Mouse (Mus musculus): ENCODE data around the gene Rho.

The Rho gene

DNA sequence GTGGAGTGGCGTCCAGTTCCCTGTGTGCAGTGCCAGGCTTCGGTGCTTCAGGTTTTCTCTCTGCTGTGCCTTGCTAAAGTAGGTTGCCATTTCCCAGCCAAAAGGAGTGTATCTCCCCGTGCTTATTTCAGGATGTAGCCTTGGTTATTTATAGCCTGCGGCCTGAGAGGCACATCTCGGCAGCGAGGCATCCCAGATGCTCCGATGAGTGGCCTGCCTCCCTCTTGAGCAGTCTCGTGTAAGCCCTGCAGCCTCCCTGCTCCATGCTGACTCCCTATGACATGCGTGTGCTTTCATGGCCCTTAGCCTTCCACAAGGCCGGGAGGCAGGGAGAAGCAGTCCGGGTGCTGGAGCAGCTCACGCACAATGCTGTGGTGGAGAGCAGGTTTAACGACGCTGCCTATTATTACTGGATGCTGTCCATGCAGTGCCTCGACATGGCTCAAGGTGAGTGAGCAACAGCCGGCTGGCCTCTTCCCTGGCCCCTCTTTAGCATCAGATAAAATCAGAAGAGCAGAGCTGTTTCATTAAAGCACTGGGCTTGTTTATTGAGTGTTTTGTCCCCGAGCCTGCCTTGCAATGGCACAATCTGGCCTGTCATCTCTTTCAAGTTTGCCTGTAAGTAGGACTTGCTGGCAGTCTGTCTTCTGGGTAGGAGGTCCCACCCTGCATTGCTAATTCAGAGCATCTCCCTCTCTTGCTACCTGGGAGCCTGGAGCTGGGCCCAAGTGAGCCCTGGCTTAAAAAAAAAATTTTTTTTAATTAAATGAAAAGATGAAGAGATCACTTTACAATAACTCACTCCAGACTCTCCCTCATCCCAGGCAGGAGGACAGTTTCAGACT is 15.7 kb upstream of the Rho start:
- DNase-seq, result no peak

DNA sequence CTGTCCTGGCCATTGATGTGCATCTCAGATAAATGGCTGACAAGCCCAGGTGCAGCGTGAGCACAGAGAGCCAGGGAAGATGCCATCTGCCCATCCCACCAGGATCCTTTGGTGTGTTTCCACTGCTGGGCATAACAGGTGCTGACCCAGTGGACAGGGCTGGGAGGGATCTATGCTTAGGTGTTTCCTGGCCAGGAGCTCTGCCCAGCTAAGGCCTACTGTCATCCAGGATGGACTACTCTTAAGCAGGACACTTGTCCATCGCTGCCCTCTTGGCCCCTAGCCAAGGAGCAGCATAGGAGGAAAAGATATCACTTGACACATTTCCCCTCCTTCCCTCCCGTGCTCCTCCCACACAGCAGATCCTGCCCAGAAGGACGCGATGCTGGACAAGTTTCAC is 14.9 kb upstream of the Rho start:
- DNase-seq, result no peak

DNA sequence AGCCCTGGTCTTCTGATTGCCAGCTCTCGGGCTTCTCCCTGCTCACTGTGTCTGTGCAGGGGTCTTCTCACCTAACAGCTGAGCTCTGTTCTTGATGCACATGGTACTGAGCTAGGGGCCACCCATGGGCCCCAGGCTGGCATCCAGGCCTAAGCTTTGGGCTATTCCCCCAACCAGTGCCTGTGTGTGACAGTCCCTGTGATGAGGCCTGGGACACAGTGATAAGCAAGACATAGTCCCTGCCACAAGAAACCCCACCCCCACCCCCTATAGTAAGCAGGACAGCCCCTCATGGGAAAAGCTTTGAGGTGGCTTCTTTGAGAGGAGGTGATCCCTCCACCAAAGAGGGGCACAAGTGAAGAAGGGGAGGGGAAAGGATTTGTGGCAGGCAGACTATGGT is 12.9 kb upstream of the Rho start:
- DNase-seq, result no peak

DNA sequence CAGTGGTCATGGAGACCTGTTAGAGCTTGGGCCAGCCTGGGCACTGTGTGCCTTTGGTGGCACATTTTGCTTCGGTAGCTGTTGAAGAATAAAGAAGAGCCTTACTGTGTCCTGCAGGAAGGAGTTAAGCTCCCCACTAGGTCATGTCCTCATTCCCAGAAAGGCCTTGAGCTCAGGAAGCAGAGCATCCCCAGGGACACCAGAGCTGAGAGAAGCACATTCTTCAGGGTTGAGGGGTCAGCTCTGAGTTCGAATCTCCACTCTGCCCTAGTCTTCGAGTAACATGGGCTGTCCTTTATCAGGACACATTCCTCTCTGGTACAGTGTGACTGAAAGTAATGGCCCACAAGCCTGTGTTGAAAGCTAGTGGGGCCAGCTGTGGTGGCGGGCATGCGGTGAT is 11.7 kb upstream of the Rho start:
- DNase-seq, result no peak

DNA sequence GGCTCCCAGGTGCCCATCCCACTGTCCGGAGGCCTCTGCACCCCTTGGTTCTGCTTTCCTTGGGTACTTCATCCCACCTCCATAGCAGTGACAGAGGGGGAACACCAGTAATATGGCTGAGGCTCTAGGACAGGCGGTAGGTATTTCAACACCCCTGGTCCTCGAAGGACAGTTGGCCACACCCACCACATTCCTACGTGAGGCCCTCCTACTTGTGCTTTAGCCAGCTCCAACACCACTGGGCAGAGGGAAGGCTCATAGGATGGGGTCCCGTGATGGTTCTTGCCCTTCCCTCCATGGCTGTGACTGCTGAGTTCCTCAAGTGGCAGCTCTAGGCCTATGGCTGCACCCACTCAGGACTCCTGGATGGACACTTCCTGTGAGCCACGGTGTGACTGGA is 6.7 kb upstream of the Rho start:
- no peak for DNase-seq

DNA sequence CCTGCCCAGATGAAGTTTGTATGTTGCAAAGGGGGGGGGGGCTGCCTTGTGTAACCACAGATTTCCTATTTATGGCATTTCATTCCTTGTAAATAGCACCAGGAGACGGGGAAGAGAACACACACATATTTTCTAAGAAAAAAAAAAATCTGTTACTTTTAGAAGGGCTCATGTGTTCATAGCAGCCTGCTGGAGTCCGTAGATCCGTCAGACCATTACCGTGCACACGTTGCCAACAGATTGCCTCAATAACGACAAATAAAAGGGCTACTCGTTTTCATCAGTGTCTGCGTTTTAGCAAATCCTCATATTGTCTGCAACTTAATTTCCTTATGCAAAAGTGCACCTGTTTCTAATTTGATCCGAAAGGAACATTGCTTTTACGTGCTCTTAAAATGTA is 5.1 kb upstream of the Rho start:
- DNase-seq, result no peak

DNA sequence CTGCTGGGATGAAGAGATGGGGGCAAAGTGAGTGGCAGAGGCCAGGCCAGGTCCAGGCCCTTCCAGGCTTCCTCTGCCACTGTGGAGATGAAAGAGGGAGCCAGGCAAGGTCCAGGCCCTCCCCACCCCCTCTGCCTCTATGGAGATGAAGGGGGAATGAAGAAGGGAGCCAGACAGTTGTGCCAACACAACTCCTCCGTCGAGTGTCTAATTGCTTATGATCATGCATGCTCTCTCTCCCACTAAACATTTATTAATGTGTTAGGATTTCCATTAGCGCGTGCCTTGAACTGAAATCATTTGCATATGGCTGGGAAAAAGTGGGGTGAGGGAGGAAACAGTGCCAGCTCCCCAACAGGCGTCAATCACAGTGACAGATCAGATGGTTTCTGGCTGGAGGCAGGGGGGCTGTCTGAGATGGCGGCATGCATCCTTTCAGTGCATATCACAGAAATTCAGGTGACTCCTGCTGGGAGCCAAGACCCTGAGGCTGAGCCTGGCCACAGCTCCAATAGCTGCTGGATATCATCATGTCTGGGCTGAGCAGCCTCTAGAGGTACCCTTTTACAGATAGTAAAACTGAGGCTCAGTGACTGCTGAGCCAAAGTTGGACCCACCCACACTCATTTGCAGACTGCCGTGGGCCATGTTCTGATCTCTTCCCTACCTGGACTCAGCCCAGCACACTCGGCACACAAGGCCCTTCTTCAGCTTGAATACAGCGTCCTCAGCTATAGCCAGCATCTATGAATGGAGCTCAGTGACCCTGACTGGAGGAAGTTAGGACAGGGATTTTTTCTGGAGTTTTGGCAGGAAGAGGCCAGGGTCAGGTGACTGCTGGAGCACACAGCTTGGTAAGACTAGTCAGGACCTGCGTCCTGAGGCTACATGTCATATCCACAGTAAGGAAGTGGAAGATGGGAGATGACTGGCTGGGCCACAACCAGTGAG is 4.0 kb upstream of the Rho start:
- no peak for DNase-seq

DNA sequence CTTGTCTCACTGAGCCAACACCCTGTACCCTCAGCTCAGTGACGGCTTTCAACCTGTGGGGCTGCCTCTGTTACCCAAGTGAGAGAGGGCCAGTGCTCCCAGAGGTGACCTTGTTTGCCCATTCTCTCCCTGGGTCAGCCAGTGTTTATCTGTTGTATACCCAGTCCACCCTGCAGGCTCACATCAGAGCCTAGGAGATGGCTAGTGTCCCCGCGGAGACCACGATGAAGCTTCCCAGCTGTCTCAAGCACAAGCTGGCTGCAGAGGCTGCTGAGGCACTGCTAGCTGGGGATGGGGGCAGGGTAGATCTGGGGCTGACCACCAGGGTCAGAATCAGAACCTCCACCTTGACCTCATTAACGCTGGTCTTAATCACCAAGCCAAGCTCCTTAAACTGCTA is 1.5 kb upstream of the Rho start:
- no peak for DNase-seq

DNA sequence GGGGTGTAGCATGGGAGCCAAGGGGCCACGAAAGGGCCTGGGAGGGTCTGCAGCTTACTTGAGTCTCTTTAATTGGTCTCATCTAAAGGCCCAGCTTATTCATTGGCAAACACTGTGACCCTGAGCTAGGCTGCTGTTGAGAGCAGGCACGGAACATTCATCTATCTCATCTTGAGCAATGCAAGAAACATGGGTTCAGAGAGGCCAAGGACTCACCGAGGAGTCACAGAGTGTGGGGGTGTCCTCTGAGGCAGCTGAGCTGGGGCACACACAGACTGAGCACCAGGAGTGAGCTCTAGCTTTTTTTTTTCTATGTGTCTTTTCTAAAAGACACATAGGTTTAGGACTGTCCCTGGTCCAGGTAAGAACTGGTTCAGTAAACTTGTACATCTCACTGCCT is 843 bp downstream of the Rho start:
- DNase-seq, result no peak

DNA sequence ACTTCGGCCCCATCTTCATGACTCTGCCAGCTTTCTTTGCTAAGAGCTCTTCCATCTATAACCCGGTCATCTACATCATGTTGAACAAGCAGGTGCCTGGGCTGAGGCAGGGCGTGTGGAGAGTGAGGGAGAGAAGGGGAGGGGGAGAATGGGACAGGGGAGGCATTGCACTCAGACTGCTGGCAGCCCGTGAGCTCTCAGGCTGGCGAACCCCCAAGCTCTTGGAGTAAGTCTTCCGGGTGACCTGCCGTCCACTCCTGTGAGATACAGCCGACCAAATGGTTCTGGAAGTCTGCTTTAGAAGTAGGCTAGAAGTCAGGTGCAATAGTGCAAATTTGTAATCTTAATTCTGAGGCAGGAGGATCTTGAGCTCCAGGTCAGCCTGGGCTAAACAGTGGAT is 4.0 kb downstream of the Rho start:
- DNase-seq, result no peak

DNA sequence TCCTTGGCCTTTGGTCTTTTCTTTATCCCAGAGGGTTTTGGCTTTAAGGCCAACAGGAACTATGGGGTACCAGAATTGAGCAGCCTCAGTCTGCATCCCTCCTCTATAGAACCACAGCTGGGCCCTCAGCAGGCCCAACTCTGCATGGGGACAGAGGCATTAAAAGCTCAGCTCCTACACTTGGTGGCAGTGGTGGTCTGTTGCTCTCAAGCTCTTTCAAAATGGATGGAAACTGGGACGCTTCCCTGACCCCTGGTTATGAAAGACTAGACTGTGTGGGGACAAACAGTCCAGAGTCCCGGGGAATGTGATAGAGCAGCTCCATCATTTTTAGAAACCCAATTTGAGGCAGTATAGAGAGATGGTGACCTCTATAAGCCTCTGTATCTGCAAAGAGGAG is 6.5 kb downstream of the Rho start:
- DNase-seq, result no peak

DNA sequence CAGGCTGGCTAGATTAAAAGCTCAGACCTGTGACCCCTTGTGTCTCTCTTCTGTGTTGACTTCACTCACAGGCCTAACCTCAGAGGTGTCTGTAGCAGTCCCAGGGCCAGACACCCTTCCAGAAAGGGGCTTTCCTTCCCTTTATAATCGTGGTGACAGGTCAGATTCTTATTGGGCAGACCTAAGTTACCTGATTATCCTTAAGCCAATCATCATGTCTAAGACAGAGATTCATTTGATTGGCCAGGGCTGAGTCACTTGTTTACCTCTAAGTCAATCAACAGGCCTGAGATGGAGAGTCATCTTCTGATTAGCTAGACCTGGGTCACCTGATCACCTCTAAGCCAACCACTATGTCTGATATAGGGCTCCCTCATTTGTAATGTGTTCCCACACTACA is 7.2 kb downstream of the Rho start:
- no peak for DNase-seq

DNA sequence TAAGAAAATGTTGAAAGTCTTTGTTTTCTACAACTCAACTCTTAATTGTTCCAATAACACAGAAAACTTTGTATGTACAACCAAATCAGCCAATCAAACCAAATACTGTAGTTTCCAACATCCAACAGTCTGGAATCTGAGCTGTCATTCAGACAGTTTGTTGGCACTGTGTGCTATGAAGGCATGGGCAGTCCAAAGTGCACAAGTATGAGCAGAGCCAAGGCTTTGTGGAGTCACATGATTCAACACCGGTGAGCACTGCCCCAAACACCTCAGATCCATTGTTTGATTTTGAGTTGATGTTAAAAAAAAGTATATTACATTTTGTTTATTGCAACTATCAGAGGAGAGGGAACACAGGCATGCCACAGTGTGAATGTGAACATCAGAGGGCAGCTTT is 9.1 kb downstream of the Rho start:
- DNase-seq, result no peak

DNA sequence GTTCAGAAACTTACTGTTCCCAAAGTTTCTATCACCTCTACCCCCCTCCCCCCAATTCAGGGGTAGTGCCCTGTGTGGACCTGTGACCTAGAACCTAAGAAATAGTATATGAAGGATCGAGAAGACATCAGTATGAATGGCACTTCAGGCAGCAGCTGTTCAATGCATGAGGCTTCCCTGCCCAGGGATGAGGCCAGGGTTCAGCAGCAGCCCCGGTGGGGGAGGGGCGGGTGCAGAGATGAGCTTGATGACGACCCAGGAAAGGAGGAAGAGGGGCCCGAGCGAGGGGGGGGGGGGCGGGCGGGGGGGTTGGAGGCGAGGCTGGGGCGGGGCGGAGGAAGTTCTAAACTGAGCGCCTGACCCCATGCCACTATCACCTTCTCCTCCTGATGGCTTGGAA is 9.6 kb downstream of the Rho start:
- DNase-seq, result peak; percentile 53

DNA sequence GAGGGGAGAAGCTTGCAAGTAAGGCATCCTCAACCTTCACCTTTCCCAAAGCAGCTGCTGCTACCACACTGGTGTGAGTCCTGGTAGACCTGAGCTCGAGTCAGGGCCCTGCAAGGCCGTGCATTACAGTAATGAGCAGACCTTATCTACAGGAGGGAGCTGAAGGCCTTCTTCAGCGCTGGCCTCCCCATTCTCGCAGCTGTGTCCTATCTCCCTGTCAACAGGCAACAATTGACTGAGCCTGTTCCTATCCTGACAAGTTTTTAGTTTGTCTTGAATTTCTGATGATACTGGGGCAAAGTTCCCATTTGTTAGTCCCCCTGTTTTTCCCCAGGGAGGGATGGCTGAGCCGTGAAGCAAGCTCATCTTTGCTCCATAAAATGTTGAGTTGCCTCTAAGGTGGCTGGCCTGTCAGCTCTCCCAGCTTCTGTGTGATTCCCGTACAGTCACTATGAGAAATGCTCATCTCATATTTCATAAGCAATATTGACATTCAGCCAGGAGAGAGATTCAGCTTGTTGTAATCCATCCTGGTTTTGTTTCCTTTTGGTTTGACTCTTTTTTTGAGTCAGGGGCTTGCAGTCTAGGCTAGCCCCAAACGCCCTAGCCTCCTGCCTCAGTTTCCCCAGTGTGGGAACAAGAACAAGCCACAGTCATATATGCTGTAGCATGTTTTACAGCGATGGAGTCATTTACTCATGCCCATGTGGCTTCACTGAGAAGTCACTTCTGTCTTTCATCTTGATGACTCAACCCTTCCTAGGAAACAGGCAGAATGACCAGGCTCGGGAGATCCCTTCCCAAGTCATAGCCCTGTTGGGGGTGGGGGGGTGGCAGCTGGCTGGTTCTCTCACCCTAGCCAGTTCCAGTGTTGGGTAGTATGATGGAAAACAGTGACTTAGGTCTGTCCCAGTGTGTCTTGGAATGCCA is 12.2 kb downstream of the Rho start:
- no peak for DNase-seq

DNA sequence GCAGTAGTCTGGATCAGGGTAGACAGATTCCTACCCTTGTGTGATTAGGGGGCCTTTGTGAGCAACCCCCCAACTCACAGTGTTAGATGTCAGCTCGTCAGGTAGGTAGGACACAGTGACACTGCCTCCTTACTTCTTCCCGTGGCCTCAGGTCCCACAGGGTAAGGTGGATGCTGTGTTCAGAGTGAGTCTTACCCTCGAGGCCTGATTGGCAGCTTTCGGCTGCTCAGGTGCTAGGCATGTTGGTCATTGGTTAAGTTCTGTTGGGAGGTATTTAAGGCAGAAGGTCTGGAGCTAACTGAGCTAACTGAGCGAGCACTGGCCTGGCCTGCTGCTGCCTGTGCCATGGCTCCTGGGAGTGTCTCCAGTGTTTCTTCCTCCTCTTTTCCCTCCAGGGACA is 13.1 kb downstream of the Rho start, which contains the start of gene H1foo:
TSS of gene H1foo (plus strand) at position 301 of the 400 bp plus-strand sequence.
- no peak for DNase-seq

DNA sequence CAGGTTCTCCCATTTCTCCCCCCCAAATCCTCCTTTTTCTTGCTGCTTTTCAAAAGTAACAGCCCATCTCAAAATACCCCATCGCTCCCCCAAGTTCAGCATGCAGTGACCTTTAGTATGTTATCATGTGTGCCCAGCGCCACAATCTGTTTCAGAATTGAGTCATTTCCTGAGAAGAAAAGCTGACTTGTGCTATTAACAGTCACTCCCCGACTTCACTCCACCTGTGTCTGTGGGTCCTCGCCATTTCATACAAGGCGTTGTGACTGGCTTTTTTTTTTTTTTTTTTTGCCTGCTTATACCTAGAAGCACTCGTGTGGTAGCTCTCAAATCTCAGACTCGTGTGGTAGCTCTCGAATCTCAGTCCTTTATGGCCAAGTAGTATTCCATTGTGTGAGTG is 14.1 kb downstream of the Rho start:
- DNase-seq, result no peak

DNA sequence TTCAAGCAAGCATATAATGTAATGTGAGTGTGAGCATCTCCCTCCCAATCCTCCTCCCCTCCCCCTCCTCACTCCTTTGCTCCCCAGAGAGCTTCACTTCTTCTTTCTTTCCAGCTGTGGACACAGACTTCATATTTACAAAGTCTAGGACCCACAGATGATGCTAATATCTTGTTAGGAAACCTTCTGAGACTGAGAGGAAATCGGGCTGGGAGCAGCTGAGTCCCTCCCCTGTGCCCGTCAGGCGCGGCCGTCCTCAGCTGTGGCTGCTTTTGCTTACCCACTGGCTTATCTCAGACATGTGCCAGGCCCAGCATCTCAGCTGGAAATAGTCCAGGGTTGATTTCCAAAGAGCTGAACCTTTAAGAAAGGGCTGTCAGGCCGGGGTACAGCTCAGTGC is 14.8 kb downstream of the Rho start:
- DNase-seq, result no peak

DNA sequence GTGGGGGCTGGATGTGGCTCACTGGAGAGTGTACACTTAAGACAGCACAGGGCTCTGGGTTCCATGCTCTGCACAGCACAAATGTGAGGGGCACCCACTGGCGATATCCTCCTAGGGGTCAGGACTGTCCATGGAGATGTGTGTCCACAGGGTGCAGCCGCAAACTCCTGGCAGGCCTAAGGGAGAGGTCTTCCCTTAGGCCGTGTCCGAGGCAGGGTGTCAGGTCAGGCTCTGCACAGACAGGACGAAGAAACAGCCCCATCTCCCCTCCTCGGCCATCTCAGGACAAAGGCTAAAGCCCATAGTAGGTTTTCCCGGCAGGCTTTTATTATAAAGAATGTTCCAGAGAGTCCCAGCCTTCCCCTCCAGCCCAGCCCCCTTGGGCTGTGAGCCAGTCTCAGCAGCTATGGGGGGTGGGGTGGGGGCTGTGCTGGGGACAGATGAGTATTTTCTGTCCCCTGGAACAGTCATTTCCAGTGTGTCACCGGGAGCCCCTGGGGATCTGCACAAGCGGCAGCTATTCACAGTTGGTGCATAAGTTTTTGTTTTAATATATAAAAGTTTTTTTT is 23.0 kb downstream of the Rho start:
- DNase-seq, result no peak

DNA sequence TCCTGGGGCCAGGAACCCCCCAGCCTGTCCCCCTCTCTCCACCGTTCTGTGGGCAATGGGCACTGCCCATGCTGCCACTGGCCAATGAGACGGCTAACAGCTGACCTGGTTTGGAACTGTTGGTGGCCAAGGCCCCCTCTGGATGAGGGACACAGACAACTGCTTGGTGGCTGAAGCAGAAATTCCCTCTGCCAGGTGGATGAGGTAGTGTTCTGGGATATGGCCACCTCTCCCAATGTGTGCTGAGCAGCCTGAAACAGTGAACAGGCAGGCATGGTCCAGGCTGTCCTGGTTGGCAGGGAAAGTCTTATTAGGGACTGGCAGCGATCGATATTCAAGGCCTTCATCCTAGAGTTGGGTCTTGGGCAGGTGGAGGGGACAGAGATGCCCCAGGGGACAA is 23.6 kb downstream of the Rho start:
- DNase-seq, result no peak

DNA sequence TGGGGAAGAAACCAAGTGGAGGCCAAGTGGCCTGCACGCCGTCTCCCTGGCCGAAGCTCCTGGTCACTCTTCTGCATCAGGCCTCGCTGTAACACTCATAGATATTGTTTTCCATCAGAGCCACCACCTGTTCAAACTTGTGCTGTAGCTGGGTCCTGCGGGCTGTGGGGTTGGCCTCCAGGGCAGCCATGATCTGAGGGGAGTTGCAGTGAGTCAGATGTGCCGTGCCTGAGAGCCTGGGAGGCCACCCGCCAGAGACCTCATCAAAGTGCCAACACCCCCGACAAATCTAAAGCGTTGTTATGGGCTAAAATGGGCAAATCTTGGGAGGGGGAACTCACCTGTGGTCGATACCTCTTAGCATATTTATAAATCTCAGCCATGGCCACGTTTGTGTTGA is 24.1 kb downstream of the Rho start:
- DNase-seq, result no peak

DNA sequence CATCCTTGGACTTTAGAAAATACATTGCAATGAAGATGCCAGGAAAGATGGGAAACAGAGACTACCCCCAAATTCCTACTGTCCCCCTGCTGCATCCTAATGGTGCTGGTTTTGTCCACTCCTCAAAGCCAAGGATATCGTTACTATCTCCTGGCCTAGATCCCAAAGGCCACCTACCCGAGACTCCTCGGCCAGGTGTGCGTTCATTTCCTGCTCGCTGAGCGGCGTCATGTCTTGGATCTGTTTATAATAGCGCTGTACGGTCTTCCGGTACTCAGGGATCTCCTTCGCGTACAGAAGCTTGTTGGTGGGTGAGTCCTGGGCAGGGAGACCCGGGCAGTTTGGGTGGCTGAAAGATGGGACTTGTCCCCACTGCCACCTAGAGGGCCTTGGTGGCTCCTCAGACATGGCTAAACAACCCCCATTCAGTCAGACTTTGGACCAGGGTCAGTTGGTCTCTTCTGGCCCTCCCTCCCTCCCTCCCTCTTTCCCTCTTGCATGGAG is 24.9 kb downstream of the Rho start:
- no peak for DNase-seq
